Mouse (Mus musculus): Measurements from ENCODE around the gene Mylk.

DNA sequence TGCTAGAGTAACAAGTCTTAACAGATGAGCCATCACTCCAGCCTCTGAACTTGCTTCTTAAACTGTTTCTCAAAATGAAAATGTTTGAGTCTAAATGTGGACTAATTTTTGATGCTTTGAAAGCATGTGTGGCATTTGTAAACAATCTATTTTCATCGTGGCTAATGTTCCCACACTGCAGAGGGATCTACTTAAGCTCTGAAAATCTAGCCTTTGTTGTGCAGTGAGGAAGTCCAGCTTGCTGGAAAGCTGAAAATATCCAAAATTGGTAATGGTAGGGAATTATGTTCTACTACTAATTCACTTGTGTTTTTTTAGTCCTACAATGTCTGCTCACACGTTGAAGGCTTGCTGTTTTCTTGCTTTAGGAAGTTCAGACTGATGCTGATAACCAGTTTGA is 39.0 kb upstream of the Mylk start:
- TF ChIP-seq CTCF (IDR thresholded peaks at IDR 0.05; ENCODE audit: low read depth, low read length) (no peak), POLR2A (IDR thresholded peaks at IDR 0.05; ENCODE audit: borderline replicate concordance, low read depth, low read length) (no peak)
